Mouse (Mus musculus) midbrain, embryonic 14.5 days (tissue): ENCODE measurements around the gene Vmn1r131. TPM values are rescaled to one million over a fixed set of nuclear protein-coding genes. Genes with fewer than 3 reads are reported as not detected.
"Not testable (repeated sequence)": the region's sequence is repeated elsewhere in the genome, so short reads cannot be mapped to it uniquely, and the experiment has no call there.

Source experiments
- ATAC-seq: fragments of 200-750 bp; cut with Nextera tagmentation; 2 replicates; pipeline ENCODE4 v1.8.0; 2017; ENCODE audit warnings: moderate number of reproducible peaks, moderate library complexity; ENCODE audit not compliant: low FRiP score, low TSS enrichment
- DNase-seq: peaks from one replicate; pipeline ENCODE4 v3.0.0-alpha.2; 2015
- H3K27ac ChIP-seq: fragments of 300-500 bp; sonication (generic); replicated peaks from 2 replicates; pipeline ENCODE4 v1.5.1; 2014; ENCODE audit warnings: mild to moderate bottlenecking, low read depth, low read length, moderate library complexity
- H3K27me3 ChIP-seq: fragments of 300-500 bp; sonication (generic); 2 replicates; pipeline ENCODE4 v1.6.1; 2014; ENCODE audit warnings: low read length, control low read depth, mixed read lengths; ENCODE audit not compliant: control insufficient read depth, insufficient read depth
- H3K36me3 ChIP-seq: fragments of 300-500 bp; sonication (generic); 2 replicates; pipeline ENCODE4 v1.6.1; 2014; ENCODE audit warnings: low read length, control low read depth; ENCODE audit not compliant: control insufficient read depth, insufficient read depth
- H3K4me1 ChIP-seq: fragments of 300-500 bp; sonication (generic); 2 replicates; pipeline ENCODE4 v1.6.1; 2014; ENCODE audit warnings: mild to moderate bottlenecking, antibody characterized with exemption, low read length, control low read depth; ENCODE audit not compliant: control insufficient read depth, insufficient read depth
- H3K4me2 ChIP-seq: fragments of 300-500 bp; sonication (generic); 2 replicates; pipeline ENCODE4 v1.6.1; 2014; ENCODE audit warnings: mild to moderate bottlenecking, low read length, moderate library complexity
- H3K4me3 ChIP-seq: fragments of 300-500 bp; sonication (generic); replicated peaks from 2 replicates; pipeline ENCODE4 v1.5.1; 2014; ENCODE audit warnings: low read depth, low read length
- H3K9ac ChIP-seq: fragments of 300-500 bp; sonication (generic); replicated peaks from 2 replicates; pipeline ENCODE4 v1.6.1; 2014; ENCODE audit warnings: mild to moderate bottlenecking, low read length, moderate library complexity
- H3K9me3 ChIP-seq: fragments of 300-500 bp; sonication (generic); 2 replicates; pipeline ENCODE4 v1.6.1; 2016; ENCODE audit warnings: low read length, control low read depth, mixed read lengths; ENCODE audit not compliant: control insufficient read depth
- WGBS: fragments of 180-500 bp; shearing (Covaris S2); extraction: QIAGEN DNeasy Blood & Tissue Kit; methylation state at CpG from one replicate; pipeline ENCODE4 v1.1.7; 2014; 5-methylcytosine and 5-hydroxymethylcytosine counted together
- polyA plus RNA-seq: library from polyadenylated mRNA; unstranded; fragments of >200 nt; fragmentation: Nextera tagmentation; extraction: Ambion mirVana; gene quantifications from 2 replicates; pipeline ENCODE4 v1.2.1, GENCODE M21; 2014

Vmn1r131 gene
- polyA plus RNA-seq: not detected in 2 replicates

DNA sequence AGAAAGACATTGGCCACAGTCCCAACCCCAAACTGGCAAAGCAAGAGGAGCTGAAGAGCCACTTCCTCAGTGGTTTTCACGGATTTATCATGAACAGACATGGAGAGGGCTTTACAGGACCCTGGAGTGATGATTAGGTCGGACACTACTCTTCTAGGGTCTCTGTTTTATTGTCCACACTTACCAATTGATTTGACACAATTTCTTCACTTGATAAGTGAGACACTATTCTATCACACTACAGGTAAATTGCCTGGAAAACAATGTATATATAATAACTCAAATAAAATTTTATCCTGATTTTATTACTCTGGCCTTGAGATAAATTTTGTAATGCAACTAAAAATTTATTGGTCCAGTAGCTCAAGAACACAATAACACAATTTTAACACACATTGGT, at the start of gene Vmn1r131:
Gene Vmn1r131, minus strand, starts transcription at position 101 of the 400 bp plus-strand sequence.
- not testable (repeated sequence) for H3K36me3 ChIP-seq, ATAC-seq, H3K9me3 ChIP-seq, H3K27ac ChIP-seq, H3K4me3 ChIP-seq, H3K4me1 ChIP-seq, H3K27me3 ChIP-seq, H3K9ac ChIP-seq, DNase-seq, H3K4me2 ChIP-seq
- no CpG with 5 or more reads among the region's 2 CpGs for WGBS

DNA sequence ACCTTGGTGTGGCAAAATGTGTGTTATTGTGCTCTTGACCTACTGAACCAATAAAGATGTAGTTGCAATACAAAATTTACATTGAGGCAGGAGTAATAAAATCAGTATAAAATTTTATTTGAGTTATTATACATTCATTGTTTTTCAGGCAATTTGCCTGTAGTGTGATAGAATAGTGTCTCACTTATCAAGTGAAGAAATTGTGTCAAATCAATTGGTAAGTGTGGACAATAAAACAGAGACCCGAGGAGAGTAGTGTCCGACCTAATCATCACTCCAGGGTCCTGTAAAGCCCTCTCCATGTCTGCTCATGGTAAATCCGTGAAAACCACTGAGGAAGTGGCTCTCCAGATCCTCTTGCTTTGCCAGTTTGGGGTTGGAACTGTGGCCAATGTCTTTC, 34.4 kb downstream of the Vmn1r131 start, which contains the start of gene Vmn1r130:
Gene Vmn1r130, plus strand, starts transcription at position 301 of the 400 bp plus-strand sequence.
- not testable (repeated sequence) for H3K9ac ChIP-seq, H3K9me3 ChIP-seq, H3K4me1 ChIP-seq, H3K27me3 ChIP-seq, ATAC-seq, DNase-seq, H3K4me2 ChIP-seq, H3K27ac ChIP-seq, H3K36me3 ChIP-seq, H3K4me3 ChIP-seq
- no CpG with 5 or more reads among the region's 3 CpGs for WGBS

Other genes starting within 250 kb of the Vmn1r131 start
- not detected in 2 replicates for gene Vmn1r126, start 244.6 kb downstream of the Vmn1r131 start, polyA plus RNA-seq
- gene Vmn1r127, start 226.2 kb downstream of the Vmn1r131 start, polyA plus RNA-seq: not detected in 2 replicates
- gene Vmn1r128, start 196.7 kb downstream of the Vmn1r131 start, polyA plus RNA-seq: not detected in 2 replicates
- not detected in 2 replicates for gene Vmn1r129, start 184.8 kb downstream of the Vmn1r131 start, polyA plus RNA-seq
- not detected in 2 replicates for gene Gm6882, start 113.3 kb downstream of the Vmn1r131 start, polyA plus RNA-seq
- gene Vmn1r130, start 34.3 kb downstream of the Vmn1r131 start, polyA plus RNA-seq: not detected in 2 replicates
- gene Vmn1r132, start 68.0 kb upstream of the Vmn1r131 start, polyA plus RNA-seq: not detected in 2 replicates
- not detected in 2 replicates for gene Gm4175, start 215.4 kb upstream of the Vmn1r131 start, polyA plus RNA-seq